Mouse (Mus musculus): ENCODE data around the gene Aph1a.
"Not testable (repeated sequence)": the region's sequence is repeated elsewhere in the genome, so short reads cannot be mapped to it uniquely, and the experiment has no call there.

Gene Aph1a

DNA sequence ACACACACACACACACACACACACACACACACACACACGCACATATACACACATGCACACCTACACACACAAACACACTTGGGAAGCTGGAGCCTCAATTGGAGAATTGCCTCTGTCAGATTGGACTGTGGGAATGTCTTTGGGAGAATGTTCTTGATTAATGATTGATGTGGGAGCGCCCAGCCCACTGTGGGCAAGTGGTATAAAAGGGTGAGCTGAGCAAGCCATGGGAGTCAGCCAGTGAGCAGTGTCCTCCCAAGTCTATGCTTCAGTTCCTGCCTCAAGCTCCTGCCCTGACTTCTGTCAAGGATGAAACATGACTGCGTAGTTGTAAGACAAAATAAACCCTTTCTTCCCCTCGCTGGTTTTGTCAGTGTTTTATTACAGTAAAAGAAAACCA is 6.2 kb upstream of the Aph1a start:
- DNase-seq (ENCODE audit: low spot score in 2 of 2), result no peak

DNA sequence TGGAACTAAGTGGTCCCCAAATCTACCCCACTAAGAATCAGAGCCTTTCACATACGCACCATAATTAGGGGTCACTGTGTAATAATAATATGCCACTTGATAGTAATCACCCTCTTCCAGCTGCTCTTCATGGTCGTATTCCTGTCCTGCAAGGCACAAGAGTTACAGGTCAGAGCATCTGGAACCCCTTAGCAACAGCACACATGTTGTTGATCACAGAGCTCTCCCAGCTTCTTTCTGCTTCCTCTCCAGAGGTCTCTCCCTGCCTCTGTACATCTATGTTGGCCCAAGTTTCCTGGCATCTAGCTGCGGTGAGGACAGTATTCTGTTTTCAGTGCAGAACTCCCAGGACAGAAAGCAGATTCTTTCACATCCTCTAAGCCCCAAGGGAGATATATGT is 4.1 kb upstream of the Aph1a start:
- no peak for DNase-seq (ENCODE audit: low spot score in 2 of 2)

DNA sequence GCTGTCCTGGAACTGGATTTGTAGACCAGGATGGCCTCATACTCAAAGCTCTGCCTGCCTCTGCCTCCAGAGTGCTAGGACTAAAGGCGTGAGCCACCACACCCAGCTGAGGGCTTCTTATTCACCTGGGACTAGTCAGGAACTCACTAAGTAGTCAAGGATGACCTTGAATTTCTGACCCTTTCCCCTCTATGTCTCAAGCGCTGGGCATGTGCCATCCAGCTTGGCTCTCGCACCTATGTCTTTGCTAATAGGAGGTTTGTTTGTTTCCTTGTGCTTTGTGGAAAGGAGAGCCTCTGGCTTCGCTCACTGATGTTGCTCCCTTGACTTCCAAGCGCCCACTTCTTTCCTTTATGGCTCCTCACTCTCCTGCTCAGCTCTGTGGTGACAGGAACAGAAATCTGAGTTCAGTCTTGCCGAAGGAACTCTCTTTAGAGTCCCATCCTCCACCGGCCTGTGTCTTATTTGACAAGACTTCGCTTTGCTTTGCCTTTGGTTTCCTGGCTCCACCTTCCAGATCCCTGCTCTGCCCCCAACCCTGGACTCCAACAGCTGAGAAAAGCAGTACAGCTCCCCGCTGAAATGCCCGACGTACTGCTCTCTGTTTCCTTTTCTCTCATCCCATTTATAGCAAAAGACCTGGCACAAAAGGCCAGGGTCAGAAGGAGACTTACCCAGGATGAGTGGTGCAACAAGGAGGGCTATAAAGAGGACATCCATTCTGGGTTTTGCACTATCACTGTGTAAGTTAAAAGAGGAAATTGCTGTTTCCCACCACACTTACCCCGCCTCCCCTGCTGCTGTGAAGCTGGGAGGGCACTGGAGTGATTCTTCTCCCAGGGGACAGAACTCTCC is 2.3 kb upstream of the Aph1a start, which contains the start of gene BC028528:
BC028528 (minus strand) TSS at position 795 of the 855 bp plus-strand sequence.
- no peak for DNase-seq (ENCODE audit: low spot score in 2 of 2)

DNA sequence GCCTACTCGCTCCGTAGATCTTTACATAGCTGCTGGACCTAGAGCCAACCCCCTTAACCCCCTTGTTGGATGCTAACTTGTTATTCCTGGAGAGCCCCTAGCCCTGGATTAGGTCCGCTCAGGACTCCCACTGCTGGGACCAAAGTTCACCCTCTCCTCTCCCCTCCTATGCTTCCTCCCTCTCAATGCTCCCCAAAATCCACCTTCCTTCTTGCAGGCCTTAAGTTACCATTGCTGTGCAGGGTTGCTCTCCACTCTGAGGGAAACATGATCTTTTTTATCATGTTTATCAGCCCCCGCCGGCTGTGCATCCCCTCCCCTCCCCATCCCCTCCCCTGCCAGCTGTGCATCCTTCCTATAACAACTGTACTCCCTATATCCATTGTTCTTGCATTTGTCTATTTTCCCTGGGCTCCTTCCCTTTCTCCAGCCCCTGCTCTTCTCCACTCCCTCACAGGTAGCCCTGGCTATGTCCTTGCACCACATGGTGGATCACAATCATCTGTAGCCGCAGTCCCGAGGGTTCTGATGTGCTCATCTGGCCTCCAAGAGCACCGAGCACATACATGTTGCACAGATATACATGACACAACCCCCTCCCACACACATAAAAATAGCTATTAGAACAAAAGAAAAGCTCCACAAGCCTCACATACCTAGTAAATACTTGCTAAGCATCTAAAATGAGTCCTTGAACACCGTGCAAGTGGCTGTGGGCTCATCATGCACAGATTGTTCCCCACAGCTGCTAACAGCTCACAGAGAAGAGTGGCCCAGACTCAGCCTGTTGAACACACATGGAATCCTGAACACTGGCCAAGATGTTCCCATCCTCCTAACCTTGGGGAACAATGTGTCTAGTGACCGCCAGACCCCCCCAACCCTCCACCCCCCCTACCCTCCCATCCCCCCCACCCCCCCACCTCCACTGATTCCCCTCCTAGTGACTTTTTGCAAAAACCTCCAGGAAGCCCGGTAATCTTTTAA is 1.4 kb upstream of the Aph1a start:
- no peak for DNase-seq (ENCODE audit: low spot score in 2 of 2)

DNA sequence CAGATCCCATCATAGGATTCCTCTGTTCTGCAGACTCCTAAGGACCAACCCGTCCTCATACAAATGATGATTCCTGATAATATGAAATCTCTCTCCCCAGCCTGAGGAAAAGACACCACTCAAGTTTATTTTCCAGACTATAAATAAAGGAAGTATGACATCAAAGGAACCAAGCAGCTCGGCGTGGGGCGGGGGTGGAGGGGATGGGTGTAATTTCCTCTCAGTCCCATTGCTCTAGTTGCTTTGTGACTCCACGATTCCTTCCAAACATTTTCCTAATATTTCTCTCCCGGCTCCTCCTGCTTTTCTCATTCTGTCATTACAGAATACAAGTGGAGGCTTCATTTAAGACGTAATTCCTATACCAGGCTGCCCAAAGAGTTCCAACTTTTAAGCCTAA is 643 bp upstream of the Aph1a start:
- no peak for DNase-seq (ENCODE audit: low spot score in 2 of 2)

DNA sequence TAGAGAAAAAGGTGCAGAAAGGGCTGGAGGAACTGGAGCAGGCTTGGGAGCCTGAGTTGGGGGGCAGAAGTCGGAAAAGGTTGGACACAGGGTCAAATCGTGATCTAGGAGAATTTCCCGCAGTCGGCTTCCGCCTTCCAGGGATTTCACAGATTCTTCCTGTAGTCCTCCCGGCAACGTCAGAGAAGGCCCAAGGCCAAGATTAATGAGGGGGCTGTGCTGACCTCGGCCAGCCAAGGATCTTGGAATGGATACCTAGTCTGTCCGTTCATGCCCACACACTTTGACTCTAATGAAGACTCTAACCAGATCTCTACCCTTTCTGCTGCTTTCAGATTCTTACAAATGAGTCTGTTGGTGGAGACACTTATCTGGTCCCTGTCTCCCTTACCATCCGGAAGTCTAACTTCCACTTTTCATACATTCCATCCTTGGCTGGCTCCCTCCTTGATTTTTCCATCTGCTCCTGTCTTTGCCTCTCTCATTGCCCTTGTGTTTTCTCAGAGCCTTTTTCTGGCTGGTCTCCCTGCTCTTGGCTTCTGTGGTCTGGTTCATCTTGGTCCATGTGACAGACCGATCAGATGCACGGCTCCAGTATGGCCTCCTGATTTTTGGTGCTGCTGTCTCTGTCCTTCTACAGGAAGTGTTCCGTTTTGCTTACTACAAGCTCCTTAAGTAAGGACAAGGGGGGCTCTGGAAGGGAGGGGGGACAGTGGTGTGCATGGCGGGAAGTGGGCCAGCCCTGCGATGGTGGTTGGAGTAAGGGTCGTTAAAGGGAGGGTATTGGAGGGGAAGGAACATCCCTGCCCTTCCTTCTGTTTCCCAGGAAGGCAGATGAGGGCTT is 770 bp downstream of the Aph1a start:
- DNase-seq (ENCODE audit: low spot score in 2 of 2), result no peak

DNA sequence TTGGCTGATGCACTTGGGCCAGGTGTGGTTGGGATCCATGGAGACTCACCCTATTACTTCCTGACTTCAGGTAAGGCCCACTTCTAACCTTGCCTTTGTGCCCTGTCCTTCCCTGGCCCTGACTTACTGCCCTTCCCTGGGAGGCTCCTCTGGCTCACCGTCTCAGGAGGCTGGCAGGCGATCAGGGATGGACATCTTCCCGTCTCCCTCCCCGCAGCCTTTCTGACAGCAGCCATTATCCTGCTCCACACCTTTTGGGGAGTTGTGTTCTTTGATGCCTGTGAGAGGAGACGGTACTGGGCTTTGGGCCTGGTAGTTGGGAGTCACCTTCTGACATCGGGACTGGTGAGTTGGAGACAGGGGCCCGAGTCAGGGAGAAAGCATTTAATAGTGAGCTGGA is 1.7 kb downstream of the Aph1a start:
- DNase-seq (ENCODE audit: low spot score in 2 of 2), result not testable (repeated sequence)

DNA sequence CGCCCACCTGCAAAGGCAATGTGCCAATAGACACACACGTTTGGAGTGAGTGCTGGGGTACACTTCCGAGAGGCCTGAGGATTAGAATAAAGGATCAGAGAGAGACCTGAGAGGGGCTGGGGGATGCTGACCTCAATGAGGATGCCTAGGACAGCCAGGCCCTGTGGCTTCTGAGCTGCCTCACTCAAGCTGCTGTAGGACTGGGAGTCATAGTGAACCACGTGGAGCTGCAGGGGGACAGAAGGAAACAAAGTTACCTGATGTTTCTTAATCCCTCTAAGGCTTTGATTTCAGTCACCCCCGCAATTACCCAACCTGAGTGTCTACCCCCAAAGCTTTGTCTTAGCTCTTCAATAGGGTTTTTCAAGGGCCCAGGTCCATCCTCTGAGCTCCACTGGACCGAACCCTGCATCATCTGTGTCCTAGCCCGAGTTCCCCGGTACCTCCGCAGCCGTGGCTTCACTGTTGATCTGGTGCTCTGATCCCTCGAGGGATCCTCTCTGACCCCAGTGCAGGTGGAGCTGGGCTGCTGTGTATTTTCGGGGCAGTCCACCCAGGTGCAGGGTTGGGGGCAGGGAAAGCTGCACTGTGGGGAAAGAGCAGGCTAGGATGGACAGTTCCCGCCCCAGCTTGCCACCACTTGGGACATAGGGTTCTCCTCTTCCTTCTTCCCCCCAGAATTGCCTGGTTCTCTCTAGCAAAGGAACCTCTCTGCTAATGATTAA is 6.2 kb downstream of the Aph1a start:
- no peak for DNase-seq (ENCODE audit: low spot score in 2 of 2)

DNA sequence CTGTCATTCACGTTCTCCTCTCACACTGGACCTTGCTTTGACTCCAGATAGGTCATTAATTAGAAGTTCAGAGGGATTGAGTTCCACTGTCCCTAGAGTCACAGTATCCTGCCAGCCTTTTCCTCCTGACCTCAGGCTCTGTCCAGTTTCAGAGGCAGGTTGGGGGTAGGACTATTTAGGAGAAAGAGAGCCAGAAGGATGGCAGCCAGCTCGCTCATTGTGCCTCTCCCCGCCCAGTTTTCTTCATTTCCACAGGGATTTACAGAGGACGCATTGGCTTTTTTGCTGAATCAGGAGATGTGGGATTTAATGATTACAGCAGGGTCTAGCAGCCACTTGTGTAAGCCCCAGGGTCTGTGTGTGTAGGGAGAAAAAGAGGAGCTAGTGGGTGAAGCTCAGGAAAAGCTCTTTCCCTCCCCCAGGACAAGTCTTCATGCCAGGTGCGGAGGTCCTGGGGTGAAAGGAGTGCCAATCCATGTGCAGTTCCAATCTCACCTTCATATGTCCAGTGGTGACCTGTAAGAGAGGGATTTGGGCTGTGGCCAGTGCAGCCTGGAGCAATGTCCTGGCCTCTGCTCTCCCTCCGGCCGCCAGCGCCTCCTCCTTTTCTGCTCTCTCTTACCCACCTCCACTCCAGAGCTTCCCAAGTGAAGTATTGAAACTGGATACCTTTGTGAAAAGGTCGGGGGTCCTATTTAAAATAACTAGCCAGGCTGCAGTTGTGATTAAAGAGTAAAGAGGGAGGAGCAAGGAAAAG is 8.0 kb downstream of the Aph1a start:
- no peak for DNase-seq (ENCODE audit: low spot score in 2 of 2)

DNA sequence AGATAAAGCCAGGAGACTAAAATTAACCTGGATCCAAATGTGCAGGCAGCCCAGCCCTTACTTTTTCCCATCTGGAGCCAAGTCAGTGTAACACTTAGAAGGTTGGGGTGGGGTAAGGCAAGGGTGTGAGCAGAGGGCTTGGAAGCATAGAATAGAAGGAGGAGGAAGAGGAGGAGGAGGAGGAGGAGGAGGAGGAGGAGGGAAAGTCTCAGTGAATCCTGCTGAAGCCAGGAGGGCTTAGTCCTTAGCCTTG is 8.5 kb downstream of the Aph1a start:
- no peak for DNase-seq (ENCODE audit: low spot score in 2 of 2)

DNA sequence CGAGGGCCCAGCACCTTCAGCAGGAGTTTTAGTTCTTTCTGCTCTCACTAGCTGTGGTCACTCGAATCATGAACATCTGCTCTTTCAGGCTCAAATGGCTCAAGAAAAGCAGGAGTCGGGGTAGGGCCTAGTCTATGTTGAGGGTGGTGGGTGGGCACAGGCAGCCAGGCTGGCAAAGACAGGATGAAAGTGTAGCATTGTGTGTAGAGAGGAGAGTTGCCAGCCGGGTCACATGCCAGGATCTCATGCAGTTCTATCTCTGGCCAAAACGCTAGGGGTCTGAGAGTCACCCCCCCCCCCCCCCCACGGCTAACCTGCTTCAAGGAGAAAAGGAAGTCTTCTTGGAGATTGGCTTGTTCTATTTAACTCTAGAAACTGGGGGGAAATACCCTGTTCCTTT is 8.9 kb downstream of the Aph1a start:
- no peak for DNase-seq (ENCODE audit: low spot score in 2 of 2)

DNA sequence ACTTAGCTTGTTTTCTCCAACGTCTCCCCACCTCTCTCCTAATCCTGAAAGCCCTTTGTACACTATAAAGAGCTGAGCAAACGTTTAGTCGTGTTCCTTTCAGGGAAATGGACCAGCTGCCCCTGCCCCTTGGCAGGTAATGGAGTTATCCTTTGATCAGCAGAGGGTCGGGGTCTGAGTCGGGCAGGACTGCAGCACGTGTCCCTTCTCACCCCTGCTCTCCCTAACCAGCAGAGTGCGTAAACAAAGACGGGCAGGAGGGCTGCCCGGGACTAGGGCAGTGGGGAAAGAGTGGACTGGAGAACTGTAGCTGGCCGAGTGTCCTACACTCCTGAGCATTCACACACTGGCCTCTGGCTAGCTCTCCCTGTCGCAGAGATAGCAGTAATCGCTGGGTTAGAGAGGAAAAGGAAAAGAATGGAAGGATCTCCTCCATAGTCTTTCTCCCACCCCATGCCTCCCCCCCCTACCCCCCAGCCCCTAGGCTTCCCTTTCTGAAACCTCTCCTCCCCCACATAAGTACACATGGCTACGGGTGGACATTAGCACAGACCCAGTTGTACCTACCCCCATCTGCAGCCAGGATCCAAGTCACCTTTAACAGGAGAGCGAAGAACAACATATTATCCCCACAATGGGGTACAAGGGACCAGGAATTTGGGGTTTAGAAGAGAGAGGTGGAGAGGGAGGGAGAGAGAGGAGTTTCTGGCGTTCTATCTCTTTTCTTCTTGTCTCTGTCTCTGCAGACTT is 10.2 kb downstream of the Aph1a start:
- DNase-seq (ENCODE audit: low spot score in 2 of 2), result no peak

DNA sequence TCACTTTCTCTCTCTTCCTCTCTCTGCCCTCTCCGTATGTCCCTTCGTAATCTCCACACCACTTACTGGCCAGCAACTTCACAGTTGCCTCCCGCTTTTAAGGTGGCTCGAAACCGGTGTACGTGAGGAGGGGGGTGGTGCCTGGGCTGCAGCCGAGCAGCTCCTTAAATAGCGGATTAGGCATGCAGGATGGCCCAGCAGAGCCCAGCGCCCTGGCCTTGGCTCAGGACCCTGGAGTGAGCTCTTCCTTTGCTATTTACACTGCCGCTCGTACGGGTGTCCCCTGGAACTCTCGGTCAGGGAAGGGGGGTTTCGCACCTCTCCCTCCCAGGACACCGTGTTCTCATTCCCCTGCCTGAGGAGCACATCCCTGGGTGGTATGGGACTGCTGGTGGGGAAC is 10.8 kb downstream of the Aph1a start, which contains the start of gene Car14:
Car14 (minus strand) TSS at position 124 of the 400 bp plus-strand sequence.
- no peak for DNase-seq (ENCODE audit: low spot score in 2 of 2)

DNA sequence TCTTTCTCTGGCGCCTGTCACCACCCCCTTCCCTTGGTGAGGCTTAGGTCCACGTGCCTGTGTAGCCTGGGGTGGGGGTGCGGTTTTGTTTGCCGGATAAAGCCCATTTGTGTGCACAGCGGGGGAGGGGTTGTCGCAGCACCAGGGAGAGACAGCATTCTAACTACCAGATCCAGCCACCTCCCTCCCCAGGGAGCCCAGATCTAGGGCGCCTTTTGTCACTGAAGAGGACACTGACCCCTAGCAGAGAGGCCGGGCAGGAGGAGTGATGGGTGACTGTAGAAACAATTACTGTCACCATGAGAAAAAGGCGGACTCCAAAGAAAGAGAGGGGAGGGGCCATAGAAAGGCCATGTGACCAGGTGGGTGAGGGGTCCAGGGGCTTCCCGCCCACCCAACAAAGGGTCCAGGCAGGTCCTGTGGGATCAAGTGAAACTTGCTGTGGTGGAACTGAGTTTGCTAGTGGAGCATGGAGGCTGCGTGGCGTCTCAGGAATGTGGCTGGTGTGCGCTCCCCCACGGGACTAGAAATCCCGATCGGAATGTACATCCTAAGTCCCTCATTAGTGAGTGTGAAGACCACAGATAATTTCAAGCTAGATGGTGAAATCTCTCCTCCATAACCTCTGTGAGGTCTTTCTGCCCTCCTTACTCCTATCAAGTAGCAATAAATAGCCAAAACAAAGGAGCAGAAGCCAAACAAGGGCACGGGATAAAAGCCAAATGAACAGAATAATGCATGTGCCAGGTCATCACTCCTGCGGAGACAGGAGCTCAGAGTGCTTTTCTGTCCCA is 11.6 kb downstream of the Aph1a start:
- no peak for DNase-seq (ENCODE audit: low spot score in 2 of 2)

DNA sequence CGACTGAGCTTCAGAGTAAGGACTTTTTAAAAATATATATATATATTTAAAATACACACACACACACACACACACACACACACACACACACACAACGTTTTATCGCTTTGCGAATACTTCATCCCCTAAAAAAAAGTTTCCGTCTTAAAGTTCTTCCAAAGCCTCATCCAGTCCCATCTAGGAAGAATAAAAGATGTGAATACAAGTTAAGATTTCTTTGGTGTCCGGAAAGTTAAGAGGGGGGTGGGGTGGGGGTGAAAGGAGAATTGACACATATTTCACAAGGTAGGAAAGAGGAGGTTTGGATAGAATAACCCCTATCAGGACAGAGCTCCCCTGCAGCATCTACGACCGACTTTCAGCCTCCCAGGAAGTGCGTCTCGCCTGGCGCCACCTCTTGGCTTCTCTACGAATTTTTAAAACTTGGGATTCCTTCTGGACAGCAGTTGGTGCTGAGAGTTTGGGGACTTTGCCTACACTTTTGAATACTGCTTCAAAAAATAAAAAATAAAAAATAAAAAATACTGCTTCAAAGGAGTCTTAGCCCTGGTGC is 12.2 kb downstream of the Aph1a start:
- no peak for DNase-seq (ENCODE audit: low spot score in 2 of 2)

DNA sequence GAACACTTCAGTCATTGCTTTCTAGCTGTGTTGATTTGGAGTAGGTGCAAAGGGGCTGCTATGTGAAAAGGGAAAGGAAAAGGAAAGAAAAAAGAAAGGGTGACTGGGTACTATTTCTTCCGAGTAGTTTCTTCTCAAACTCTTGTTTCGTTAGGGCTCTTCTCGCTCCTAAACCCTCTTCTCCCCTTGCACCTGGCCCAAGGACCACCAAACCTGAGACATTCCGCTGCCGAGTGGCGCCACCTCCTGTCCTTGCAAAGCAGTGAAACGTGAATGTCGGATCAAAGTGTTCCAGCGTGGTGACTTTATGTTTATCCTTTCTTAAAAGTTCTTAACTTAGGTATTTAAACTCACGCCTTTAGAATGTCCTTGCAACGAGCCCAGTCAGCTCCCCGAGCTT is 13.1 kb downstream of the Aph1a start:
- DNase-seq (ENCODE audit: low spot score in 2 of 2), result no peak

DNA sequence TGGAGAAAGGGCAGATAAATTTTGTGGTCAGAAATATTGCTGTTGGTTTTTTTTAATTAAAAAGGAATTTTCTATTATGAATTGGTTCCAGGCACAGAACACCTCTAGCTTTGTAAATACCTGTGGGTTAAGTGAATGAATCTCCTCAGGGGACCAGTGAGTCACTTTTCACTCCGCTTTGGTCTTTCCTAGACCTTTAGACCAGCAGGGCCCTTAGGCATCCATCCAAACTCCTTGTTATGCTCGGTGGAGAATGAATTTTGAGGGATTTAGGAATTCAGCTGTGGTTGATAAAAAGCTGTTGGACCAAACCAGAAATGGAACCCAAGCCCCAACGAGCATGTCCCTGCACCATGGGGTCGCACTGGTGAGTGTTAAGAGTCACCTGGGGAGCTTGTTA is 13.8 kb downstream of the Aph1a start:
- DNase-seq (ENCODE audit: low spot score in 2 of 2), result no peak

DNA sequence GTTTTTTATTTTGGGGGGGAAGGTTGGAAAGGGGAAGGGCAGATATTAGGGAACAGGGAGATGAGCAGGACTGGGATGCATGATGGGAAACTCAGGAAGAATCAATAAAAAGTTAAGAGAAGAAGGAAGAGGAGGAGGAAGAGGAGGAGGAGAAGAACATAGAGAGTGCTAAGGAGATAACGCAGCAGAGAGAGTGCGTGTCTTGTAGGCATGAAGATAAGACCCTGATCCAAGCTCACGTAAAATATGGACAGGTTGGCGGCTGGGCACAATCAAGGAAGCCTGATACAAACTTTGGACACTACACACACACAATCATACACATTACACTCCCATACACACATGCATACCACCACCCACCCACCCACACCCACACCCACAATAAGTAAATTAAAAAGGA is 20.9 kb downstream of the Aph1a start:
- DNase-seq (ENCODE audit: low spot score in 2 of 2), result no peak

DNA sequence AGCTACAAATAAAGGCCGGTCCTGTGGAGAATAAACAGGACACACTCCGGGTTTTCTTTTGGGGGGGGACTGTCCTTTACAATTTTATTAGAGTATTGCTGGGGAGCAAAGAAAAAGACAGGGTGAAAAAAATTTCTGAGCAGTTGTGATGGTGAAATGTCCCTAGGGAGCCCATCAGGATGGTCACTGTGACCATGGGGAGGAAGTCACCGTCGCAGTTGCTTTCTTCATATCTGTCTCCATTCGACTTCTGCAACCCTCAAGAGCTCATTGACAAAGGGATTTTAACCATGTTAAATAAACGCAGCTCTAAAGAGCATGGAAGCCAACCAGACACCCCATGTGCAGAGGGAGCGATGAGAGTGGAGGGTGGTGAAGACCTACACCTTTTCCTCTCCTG is 23.0 kb downstream of the Aph1a start:
- DNase-seq (ENCODE audit: low spot score in 2 of 2), result no peak

Measured in frontal cortex, postnatal 25 days (tissue).